Mouse (Mus musculus): ENCODE results near the gene Maml3.

GRCm38 (mm10) chr3:52140162-52140561, 35.3 kb upstream of the Maml3 start:
- TF ChIP-seq POLR2A (IDR thresholded peaks at IDR 0.05; ENCODE audit: borderline replicate concordance, low read depth, low read length) (no peak), CTCF (IDR thresholded peaks at IDR 0.05; ENCODE audit: low read depth, low read length) (no peak)
